Mouse (Mus musculus) layer of hippocampus, postnatal 10 days (tissue): ENCODE data around the gene 1700015F17Rik. TPM values are rescaled to one million over a fixed set of nuclear protein-coding genes. Genes with fewer than 3 reads are reported as not detected.

ENCODE experiments used
- DNase-seq, 2 experiments: peaks; one replicate each; pipeline ENCODE4 v3.0.0; 2021; ENCODE audit warnings: low spot score in 2 of 2
- total RNA-seq, 2 experiments: library from RNA; stranded (reverse); gene quantifications; 2 replicates each; pipeline ENCODE4 v1.2.3; 2021

The 1700015F17Rik gene
- total RNA-seq, 2 experiments from 2014 or later = not detected

- DNase-seq = no peak
Observed at GRCm38 (mm10) chr5:5431746-5432438, 47.1 kb downstream of the 1700015F17Rik start.

- no peak for DNase-seq
Observed at GRCm38 (mm10) chr5:5423723-5424171, 55.2 kb downstream of the 1700015F17Rik start.

GRCm38 (mm10) chr5:5423081-5423480, 55.9 kb downstream of the 1700015F17Rik start:
- DNase-seq = no peak

- DNase-seq = no peak
Observed at GRCm38 (mm10) chr5:5421439-5421838, 57.5 kb downstream of the 1700015F17Rik start.

GRCm38 (mm10) chr5:5419992-5420455, 58.9 kb downstream of the 1700015F17Rik start, which contains the start of gene Cdk14:
TSS of gene Cdk14 (minus strand) at chr5:5420312.
- DNase-seq = no peak

- no peak for DNase-seq
Observed at GRCm38 (mm10) chr5:5419253-5419652, 59.7 kb downstream of the 1700015F17Rik start.

- no peak for DNase-seq
Observed at GRCm38 (mm10) chr5:5414835-5415234, 64.1 kb downstream of the 1700015F17Rik start.

GRCm38 (mm10) chr5:5411886-5412285, 67.1 kb downstream of the 1700015F17Rik start:
- DNase-seq = no peak

- DNase-seq = no peak
Observed at GRCm38 (mm10) chr5:5401986-5402385, 77.0 kb downstream of the 1700015F17Rik start.

- DNase-seq = no peak
Observed at GRCm38 (mm10) chr5:5392786-5393185, 86.2 kb downstream of the 1700015F17Rik start.

Other genes starting within 250 kb of the 1700015F17Rik start
- gene Cdk14, start 58.8 kb downstream of the 1700015F17Rik start, total RNA-seq = 100 to 1,000 TPM; 160 to 162 TPM
- gene Cldn12, start 35.8 kb upstream of the 1700015F17Rik start, total RNA-seq = 10 to 100 TPM; 26.2 to 30.2 TPM
- 10 to 100 TPM; 10.1 to 12.4 TPM for gene Gtpbp10, start 80.4 kb upstream of the 1700015F17Rik start, total RNA-seq
- under 1 TPM; 0.39 to 0.87 TPM for gene Gm8773, start 94.7 kb upstream of the 1700015F17Rik start, total RNA-seq
- 10 to 100 TPM; 13.1 to 14.8 TPM for gene Cfap69, start 185.1 kb upstream of the 1700015F17Rik start, total RNA-seq
- gene Steap2, start 215.4 kb upstream of the 1700015F17Rik start, total RNA-seq = 1 to 10 TPM; 5.5 to 6.5 TPM